Mouse (Mus musculus): ENCODE measurements around the gene Wfdc17. TPM values are rescaled to one million over a fixed set of nuclear protein-coding genes. Genes with fewer than 3 reads are reported as not detected.

Wfdc17 gene
- 1 to 10 TPM; 2.2 to 3.1 TPM for total RNA-seq (2021)
- long read RNA-seq, experiment 1, partial matches to known transcripts = 0 of 2 reads
- long read RNA-seq, experiment 1, other reads (novel, unspliced or antisense) = 0 of 2 reads
- long read RNA-seq, experiment 2, partial matches to known transcripts = 0 of 1 reads
- long read RNA-seq, experiment 2, other reads (novel, unspliced or antisense) = 0 of 1 reads

GRCm38 (mm10) chr11:83703705-83704104 is at the start of gene Wfdc17:
Gene Wfdc17, plus strand, starts transcription at chr11:83703991.
- intact Hi-C loops (cut with DNase I) = loop anchor here (1.0 kb wide), 1 partner anchor 16 kb away; no protein-coding TSS in a partner anchor
- no peak for DNase-seq

GRCm38 (mm10) chr11:83654606-83655005 is 49.2 kb upstream of the Wfdc17 start:
- no peak for DNase-seq
- intact Hi-C loops (cut with DNase I) = no loop called here

GRCm38 (mm10) chr11:83657508-83657907 is 46.3 kb upstream of the Wfdc17 start:
- DNase-seq = no peak
- intact Hi-C loops (cut with DNase I) = no loop called here

GRCm38 (mm10) chr11:83658797-83659196 is 45.0 kb upstream of the Wfdc17 start:
- DNase-seq = no peak
- intact Hi-C loops (cut with DNase I) = no loop called here

- no peak for DNase-seq
- intact Hi-C loops (cut with DNase I) = no loop called here
Measured at GRCm38 (mm10) chr11:83662204-83662603, 41.6 kb upstream of the Wfdc17 start, which contains the start of gene Ccl4. Gene Ccl4, plus strand, starts transcription at chr11:83662584.

- DNase-seq = no peak
- intact Hi-C loops (cut with DNase I) = no loop called here
Measured at GRCm38 (mm10) chr11:83663532-83663931, 40.3 kb upstream of the Wfdc17 start.

- no peak for DNase-seq
- intact Hi-C loops (cut with DNase I) = no loop called here
Measured at GRCm38 (mm10) chr11:83671743-83672142, 32.0 kb upstream of the Wfdc17 start.

- intact Hi-C loops (cut with DNase I) = loop anchor here (1.0 kb wide), 1 partner anchor 21 kb away; no protein-coding TSS in a partner anchor
Measured at GRCm38 (mm10) chr11:83675665-83676064, 28.1 kb upstream of the Wfdc17 start.

GRCm38 (mm10) chr11:83689918-83690317 is 13.9 kb upstream of the Wfdc17 start:
- intact Hi-C loops (cut with DNase I) = no loop called here
- no peak for DNase-seq

More at GRCm38 (mm10) chr11:83675665-83676064, 28.1 kb upstream of the Wfdc17 start:
- no peak for DNase-seq

- intact Hi-C loops (cut with DNase I) = no loop called here
- DNase-seq = no peak
Measured at GRCm38 (mm10) chr11:83692008-83692407, 11.8 kb upstream of the Wfdc17 start.

GRCm38 (mm10) chr11:83708715-83709114 is 4.9 kb downstream of the Wfdc17 start, which contains the start of gene Wfdc18:
Gene Wfdc18, plus strand, starts transcription at chr11:83709015.
- no peak for DNase-seq
- intact Hi-C loops (cut with DNase I) = loop anchor here (1.0 kb wide), 1 partner anchor 21 kb away; no protein-coding TSS in a partner anchor

- intact Hi-C loops (cut with DNase I) = no loop called here
- DNase-seq = no peak
Measured at GRCm38 (mm10) chr11:83709683-83710082, 5.9 kb downstream of the Wfdc17 start.

- DNase-seq = no peak
- intact Hi-C loops (cut with DNase I) = no loop called here
Measured at GRCm38 (mm10) chr11:83712671-83713070, 8.9 kb downstream of the Wfdc17 start.

- intact Hi-C loops (cut with DNase I) = no loop called here
- no peak for DNase-seq
Measured at GRCm38 (mm10) chr11:83713925-83714324, 10.1 kb downstream of the Wfdc17 start.

GRCm38 (mm10) chr11:83717042-83717665 is 13.4 kb downstream of the Wfdc17 start:
- intact Hi-C loops (cut with DNase I) = no loop called here

GRCm38 (mm10) chr11:83720766-83721165 is 17.0 kb downstream of the Wfdc17 start:
- intact Hi-C loops (cut with DNase I) = no loop called here
- no peak for DNase-seq

More at GRCm38 (mm10) chr11:83717042-83717665, 13.4 kb downstream of the Wfdc17 start:
- DNase-seq = no peak

- DNase-seq = no peak
- intact Hi-C loops (cut with DNase I) = no loop called here
Measured at GRCm38 (mm10) chr11:83728757-83729432, 25.1 kb downstream of the Wfdc17 start.

GRCm38 (mm10) chr11:83731116-83731515 is 27.3 kb downstream of the Wfdc17 start:
- no peak for DNase-seq
- intact Hi-C loops (cut with DNase I) = no loop called here

GRCm38 (mm10) chr11:83733071-83733640 is 29.4 kb downstream of the Wfdc17 start:
- intact Hi-C loops (cut with DNase I) = no loop called here
- no peak for DNase-seq

GRCm38 (mm10) chr11:83734215-83734614 is 30.4 kb downstream of the Wfdc17 start:
- DNase-seq = no peak
- intact Hi-C loops (cut with DNase I) = no loop called here

GRCm38 (mm10) chr11:83735881-83736280 is 32.1 kb downstream of the Wfdc17 start:
- intact Hi-C loops (cut with DNase I) = loop anchor here (5.0 kb wide), 2 partner anchors 94 to 294 kb away; no protein-coding TSS in a partner anchor
- DNase-seq = no peak
